Mouse (Mus musculus) spleen, postnatal 14 days (tissue): ENCODE results near the gene Morc4.

ENCODE experiments used
- DNase-seq, 2 experiments: peaks; one replicate each; pipeline ENCODE4 v3.0.0; 2021 to 2022; ENCODE audit warnings: low spot score in 2 of 2

Morc4 gene

DNA sequence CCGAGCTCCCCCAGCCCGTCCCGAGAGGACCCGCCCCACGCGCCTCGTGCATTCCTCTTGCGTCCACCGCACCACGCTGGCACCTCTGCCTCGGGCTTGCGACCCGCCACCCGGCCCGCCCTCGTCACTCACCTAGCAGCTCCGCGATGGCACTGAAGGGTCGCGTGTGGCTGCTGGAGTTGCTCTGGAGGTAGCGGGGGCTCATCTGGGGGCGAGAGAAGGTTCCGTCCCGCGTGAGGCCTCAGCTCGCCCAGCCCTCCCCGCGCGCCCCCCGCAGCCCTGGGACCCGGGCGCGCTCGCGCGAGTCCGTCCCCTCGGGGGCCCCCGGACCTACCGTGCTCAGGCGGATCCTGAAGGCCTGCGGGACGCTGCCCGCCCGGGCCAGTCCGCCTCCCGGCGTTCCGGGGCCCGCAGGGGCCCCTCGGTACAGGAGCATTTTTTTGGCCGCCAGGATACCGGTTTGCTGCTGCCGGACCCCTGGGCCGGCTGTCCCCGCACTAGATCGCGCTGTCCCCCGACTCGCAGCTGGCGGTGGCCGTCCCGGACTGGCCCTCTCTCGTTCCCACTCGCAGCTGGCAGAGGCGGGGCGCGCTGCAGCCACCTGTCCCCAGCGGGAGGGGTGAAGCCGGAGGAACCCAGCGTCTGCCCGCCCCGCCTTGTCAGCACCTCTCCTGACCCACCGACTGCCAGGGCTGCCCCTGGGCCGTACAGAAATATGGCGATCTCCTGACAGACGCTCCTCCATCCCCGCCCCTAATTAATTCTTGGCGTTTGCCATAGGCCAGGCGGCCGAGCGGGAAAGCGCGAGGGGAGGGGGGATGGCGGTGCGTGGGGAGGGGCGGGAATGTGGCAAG, at the start of gene Morc4:
Gene Morc4 (minus strand): TSS at position 740 of the 854 bp plus-strand sequence.
- no peak for DNase-seq

DNA sequence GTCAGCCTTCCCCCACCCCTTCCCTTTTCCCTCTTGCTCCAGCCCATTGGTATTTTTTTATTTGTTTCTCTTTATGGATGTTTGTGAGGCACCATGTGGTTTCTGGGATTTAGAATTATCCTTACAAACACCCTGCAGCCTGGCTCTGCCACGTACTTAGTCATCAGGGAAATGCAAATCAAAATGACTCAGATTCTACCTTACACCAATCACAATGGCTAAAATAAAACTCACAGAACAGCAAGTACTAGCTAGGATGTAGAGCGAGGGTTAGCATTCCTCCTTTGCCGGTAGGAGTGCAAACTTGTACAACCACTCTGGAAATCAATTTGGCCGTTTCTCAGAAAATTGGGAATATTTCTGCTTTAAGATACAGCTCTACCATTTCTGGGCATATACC, 49.1 kb upstream of the Morc4 start:
- no peak for DNase-seq

DNA sequence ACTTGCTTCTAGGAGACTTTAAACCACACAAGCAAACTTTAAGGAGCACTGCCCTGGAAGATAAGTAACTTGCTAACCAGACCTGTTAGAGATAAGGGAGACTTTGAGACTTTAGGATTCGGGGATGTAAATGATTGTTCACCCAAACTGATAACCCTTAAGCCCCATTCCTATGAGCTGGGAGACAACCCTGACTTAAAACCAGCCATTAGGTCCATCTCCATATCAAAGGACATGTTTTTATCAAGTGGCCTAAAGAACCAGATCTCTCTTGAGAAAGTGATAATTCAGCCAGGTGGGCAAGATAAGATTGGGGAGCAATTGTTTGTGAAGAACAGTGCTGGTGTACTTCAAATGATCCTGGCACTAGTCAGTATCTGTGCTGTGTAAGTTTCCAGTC, 19.9 kb upstream of the Morc4 start:
- no peak for DNase-seq

DNA sequence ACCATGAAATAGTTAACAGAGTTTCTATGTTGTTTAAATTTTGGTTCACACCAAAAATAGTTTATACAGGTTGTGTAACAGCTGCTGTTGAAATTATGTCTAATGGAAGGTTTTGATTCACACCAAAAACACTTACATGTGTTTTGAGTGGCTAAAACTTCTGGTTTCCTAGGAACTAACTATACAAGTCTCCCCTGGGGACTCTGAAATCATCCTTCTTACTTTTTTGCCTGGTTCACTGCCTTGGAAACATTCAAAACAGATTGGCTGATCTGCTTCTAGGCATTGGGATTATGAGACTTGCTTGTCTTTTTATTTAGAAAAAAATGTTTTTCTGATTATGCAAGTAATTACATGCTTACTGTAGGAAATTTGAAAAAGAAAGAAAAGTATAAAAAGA, 11.7 kb upstream of the Morc4 start:
- no peak for DNase-seq

DNA sequence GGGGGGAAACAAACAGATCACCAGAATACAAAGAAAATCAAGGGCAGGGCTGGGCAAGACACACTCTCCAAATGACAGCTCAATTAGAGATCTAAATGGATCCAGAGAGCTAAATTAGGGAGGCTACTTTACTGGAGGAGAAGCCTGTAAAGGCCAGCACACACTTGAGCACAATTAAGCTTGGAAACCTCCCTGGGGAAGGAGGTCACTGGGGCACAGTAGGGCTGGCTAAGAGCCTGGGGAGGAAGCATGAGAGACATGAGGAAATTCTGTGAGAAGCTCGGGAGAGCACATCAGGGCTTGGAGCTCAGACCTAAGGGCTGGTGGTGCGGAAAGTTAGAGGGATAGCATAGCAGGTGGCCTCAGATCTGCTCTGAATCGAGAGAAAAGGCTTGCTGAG, 6.5 kb upstream of the Morc4 start:
- no peak for DNase-seq

DNA sequence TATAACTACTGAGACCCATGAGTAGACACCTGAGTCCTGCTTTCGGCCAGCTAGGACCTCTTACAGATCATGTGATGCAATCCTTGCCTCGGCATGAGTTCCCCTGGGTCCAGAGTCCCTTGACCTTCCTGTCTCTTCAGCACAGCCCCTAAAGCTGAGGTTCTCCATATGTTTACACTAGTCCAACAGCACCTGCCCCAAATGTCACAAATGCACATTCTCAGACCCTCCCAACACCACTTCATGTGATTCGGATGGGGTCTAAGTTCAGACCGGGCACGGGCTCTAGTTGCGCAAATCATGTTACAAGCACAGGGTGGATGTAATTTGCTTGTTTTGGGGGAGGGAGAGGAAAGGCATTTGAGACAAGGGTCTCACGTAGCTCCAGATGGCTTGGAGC, 5.6 kb upstream of the Morc4 start:
- DNase-seq: no peak

DNA sequence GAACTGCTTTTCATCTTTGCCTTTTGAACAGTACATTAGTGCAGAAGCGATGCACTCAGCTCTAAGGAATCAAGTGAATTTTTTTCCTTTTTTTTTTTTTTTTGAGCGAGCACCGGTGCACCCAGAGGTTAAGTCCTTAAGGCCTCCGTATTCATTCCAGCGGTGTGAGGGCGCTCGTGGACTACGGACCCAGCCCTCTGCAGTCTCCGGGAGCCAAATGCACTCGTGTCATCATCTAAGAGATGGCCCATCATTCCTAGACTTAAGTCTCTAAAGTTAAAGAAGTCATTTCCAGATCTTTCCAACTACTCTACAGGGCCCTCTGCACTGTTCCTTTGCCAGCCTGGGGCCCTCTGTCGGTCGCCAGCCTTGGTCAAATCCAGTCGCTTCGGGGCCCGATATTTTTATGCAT, 1.2 kb downstream of the Morc4 start:
- no peak for DNase-seq

DNA sequence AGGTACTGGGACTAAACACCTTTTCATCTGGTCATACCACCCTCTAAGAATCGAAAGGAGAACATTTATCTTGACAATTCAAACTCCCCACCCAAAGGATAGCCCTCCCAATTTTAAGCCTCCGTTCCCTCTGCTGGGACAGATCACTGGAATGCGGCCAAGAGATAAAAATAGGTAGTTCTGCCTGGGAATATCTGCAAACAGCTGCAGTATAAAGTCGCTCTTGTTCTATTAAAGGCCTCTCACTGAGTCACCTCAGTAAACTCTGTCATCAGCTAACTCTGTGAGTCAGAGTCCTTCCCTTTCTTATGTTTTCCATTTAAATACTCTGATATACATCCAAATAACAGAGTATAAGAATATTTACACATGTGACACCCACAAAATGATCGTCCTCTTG, 12.1 kb downstream of the Morc4 start:
- DNase-seq: no peak

DNA sequence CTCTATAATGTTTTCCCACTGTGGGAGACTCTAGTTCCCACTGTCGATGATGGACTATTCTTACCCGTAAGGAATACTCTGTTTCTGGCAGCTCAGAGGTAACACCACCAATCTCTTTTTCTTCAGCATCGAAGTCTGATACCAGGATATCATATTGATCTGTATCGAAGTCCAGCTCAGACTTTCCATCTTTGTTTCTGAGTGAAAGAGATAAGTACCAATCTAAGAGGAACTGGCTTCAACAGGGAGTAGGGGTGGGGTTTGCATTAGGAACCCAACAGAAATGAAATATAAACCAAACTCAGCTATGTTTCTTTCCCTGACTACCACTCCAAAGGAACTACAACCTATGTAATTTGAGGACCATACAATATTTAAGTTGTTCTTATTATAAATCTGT, 16.7 kb downstream of the Morc4 start:
- no peak for DNase-seq

DNA sequence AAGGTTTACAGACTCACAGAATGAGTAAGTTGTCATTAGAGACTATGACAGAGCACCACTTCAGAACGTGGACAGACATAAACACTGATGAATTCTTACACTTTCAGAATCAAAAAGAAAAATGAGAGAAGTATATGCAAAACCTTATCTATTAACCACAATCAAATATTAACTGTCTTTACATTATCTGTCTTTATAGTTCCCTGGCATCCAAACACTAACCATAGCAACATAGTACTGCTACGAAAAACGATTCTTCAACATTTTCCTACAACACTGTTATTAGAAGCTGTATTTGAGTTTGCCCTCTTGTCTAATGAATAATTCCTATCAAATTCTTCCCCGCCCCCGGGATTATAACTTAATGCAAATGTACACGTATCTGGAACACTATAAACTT, 30.4 kb downstream of the Morc4 start:
- no peak for DNase-seq

DNA sequence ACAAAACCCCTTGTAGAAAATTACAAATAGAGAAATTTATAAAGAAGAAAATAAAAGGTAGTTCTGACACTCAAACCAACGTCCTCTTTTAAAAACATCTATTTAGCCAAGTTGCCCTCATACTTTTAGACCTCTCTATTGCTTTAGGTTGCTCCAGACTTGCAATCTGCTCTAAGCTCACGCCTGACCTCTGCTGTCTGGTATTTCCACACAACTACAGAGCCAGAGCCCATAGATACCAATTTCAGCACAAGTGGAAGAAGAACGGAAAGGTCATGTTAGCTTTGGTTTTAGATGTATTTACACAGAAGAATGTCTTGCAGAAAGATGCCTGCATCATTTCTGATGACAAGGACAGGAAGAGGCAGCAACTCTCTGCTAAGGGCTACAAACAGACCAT, 32.4 kb downstream of the Morc4 start:
- DNase-seq: no peak

DNA sequence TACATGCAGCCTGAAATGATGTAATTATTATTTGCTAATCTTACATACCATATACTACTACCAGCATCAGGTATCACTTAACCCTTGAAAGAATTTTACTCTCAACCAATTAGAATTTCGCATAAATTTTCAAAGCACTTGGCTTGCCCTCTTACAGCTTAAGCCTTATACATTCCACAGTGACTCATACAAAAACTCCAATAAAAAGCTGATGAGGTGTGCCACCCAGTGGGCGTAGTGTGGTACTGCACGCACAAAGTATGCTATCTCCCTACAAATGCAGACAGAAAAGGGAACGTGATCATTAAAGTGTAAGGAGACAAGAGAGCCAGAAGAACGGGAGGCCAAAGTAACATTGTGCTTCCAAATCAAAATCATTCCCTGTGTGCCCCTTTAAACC, 39.0 kb downstream of the Morc4 start:
- peak in 1 of 2 experiments; percentile 11 for DNase-seq

DNA sequence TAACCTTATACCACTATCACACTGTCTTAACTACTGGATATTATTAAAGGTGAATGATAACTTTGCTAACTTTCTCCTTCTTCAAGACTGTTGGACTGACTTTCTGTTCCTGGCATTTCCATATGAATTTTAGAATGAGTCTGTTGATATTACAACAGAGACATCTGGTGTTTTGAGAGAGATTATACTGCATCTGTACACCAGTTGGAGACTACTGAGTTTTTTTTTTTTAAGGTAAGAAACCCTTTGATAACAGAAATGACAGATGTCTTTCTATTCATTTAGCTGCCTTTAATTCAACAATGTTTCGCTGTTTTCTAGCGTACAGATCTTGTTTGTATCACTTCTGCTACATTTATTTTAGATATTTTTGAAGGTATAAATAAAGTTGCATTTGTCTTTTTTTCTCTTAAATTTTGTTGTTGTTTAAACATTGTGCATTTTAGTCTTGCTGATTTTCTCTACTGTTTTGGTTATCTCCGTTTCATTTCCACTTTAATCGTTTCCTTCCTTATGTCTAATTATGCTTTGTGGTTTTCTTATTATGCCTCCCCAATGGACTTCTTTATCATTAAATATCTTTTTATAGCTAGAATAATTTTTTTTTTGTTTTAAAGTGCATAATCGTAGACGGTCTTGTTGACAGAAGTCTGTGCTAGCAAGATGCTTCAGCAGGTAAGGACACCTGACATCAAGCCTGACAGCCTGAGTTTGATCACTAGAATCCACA, 42.9 kb downstream of the Morc4 start:
- DNase-seq: no peak

DNA sequence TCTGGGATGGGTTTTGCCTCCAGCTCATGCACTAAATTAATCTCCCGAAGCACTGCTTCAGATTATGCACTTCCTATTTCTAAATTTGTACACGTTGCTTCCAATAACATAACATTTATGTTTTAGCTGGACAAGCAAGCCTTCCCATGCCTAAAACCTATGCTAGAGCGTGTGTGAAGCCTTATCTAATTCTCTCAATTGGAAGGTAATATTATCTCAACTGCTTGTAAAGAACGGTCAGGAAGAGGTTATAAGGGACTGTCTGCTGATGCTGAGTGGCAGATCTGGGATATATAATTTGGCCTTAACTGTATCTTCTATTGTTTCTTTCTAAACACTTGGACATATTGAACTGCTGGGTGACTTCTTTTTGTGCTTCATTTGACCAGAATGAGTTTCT, 44.6 kb downstream of the Morc4 start:
- DNase-seq: no peak

DNA sequence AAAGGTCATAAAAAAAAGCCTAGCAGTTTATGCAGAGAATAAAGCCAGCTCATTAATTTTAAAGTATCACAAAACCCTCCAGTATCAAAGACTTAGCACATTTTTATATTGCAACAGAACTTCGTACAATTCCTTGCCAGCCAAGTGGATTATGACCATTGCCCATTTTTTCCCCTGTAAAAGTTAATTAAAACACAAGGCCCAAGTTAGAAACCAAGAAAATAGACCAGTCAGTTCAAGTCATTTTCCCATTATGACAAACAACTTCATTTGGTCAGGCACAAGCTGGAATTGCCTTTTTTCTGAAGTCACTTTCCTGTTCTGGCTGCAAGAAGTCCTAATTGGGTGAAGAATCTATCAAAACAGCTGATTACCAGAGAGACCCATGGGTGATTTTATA, 46.1 kb downstream of the Morc4 start:
- no peak for DNase-seq

DNA sequence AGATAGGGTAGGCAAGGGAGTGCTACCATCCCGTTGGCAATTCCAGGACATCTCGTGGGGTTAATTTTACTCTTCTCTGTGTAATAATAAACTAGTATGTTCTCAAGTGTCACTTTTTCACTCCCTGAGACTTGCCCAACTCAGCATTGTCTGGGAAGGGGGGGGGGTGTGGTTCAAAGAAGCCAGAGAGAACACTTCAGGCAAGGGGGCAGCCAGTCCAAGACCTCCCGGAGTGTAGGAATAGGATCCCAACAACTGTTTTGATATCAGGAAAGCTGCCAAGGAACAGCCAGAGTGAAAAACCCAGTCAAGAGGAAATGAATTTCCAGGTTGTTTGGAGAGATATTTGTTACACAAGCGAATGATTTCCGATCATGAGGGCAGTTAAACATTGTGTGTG, 56.3 kb downstream of the Morc4 start:
- DNase-seq: no peak

DNA sequence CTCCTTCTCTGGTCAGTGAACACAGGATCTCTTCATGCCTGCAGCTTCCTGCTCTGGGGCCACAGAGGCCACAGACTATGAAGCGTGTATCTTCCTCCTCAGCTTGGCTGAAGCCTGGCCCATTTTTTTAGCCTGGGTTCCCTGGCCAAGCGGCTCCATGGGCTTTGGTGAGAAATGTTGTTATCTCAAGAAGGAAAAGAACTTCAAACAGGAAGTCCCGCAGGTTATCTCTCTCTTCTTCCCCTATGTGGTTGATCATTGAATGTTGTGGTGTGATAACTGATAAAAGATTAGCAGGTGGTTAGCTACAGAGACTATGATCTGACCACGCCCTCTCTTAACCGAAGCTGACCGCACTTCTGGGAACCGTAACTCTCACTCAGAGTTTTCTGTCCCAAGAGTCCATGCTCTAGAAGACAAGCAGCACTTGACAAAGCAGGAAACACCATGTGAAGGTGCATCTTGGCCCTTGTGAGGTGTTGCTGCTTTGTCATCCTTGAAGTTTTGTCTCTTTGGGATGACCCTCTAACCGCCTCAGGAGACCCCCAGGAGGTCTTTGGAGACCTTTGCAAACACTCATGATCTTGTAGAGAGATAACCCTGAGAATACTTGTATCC, 57.4 kb downstream of the Morc4 start:
- DNase-seq: no peak

DNA sequence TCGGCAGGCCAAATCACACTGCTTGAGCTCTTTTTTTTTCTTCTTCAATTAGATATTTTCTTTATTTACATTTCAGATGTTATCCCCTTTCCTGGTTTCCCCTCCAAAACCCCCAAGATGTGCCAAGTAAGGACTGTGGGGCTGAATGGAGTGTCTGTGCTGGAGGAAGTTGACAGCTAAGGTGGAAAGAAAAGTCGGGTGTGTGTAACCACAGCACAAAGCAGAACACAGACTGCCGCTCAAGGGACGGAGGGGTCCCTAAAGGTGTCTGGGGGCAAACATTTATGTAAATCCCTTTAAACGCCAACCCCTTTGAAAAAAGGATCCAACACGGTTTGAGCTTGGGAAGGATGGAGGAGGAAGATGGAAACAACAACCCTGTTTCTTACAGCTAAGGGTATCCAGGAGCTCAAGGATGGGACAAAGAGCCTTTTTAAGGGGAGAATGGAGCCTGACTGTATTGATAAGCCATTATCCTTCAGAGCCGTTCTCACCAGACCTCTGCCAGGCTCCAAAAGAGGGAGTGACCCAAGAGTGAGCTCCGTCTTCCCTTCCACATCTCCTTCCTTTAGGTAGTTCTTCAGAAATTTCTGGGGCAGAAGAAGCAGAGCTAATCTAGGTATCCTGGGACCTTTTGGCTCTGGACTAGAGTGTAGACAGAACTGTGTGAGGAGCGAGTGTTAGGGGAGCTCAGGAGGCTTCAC, 58.0 kb downstream of the Morc4 start:
- no peak for DNase-seq

DNA sequence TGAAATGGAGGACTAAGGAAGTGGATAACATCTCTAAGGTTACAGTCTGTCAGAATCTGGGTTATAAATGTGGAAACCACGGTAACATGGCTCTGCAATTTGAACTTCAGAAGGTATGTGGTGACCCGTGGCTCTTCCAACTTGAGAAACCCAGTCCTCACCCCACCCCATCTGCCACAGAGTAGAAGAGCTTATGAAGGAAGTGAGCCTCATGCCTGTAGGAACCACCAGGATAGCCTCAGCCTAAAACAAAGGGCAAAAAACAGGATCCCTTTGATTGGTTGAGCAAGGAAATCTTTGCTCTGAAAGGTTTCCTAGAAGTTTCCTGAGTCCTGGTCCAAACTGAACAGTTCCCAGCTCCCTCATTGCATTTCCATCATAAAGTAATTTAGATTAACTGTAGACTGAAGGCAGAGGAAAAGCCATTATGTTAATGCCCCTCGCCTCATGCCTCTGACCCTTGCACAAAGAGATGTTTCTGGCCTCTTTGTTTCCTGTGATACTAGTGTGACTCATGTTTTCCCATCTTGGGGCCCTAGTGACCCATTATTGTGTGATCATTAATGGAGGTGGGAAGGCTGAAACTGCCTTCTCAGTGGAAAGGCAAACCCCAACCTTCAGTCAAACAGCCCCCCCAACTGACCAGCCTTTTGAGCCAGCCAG, 58.7 kb downstream of the Morc4 start:
- DNase-seq: no peak

DNA sequence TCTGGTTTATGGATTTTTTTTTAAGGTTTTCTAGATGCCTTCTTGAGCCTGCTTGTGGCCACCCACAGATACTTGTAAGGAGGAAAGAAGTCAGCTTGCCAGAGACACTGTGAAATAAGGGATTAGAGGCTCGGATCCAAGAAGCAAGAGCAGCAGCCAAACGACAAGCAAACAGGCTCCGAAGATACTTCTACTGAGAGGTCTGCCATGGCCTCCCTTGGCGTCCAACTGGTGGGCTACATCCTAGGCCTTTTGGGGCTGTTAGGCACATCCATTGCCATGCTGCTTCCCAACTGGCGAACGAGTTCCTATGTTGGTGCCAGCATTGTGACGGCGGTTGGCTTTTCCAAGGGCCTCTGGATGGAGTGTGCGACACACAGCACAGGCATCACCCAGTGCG, 63.0 kb downstream of the Morc4 start:
- DNase-seq: no peak

DNA sequence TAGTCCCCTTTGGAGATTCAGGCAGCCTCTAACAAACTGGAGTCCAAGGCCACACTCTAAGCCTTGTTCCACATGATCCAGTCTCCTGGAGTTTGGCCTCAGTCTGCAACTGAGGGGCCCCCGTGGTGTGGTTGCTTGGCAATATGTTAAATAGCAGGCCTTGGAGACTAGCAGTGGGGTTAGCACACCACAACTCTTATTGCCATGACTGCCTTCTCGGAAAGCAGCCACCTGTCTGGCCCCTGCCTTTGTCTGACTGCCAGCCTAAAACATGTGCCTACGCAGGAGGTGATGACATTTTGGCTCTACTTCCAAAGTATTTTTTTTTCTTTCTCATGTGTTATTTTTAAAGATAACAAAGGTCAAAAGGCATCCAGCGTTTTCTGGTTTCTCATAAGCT, 63.4 kb downstream of the Morc4 start:
- no peak for DNase-seq

DNA sequence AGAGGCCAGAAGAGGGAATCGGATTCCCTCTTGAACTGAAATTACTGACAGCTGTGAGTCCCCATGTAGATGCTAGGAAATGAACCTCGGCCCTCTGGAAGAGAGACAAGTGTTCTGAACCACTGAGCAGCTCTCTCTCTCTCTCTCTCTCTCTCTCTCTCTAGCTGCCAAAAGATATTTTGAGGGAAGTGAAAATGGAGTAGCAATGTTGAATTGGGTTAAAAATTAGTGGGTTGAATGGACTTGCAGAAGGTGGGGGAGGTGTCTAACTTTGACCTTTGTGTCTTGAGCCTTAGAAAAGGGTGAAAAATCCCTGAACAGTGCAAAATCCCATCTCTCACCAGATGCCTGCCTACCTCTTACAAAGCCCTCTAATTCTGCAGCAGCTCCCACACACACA, 64.1 kb downstream of the Morc4 start:
- DNase-seq: no peak
